Mouse (Mus musculus) MEL (cell line): Measurements from ENCODE around the gene Pcp4. TPM values are rescaled to one million over a fixed set of nuclear protein-coding genes. Genes with fewer than 3 reads are reported as not detected.

ENCODE experiments used
- DNase-seq: peaks from one replicate; pipeline ENCODE4 v3.0.0; 2011; ENCODE audit warnings: low read depth, low spot score
- H3K27ac ChIP-seq: 2 replicates; pipeline ENCODE4 v1.5.1; 2012; ENCODE audit warnings: low read depth, mild to moderate bottlenecking, control low read depth, low read length, moderate library complexity; ENCODE audit not compliant: control insufficient read depth
- H3K27me3 ChIP-seq, 2 experiments: fragments of 150-350 bp in 1 of 2; sonication (generic) in 1 of 2; 2 replicates each; pipeline ENCODE4 v1.6.1; 2012; ENCODE audit warnings: low read length in 2 of 2, mild to moderate bottlenecking in 2 of 2, improper control_type of control experiment in 1 of 2, moderate library complexity in 1 of 2; ENCODE audit not compliant: insufficient read depth in 2 of 2, control insufficient read depth in 1 of 2
- H3K36me3 ChIP-seq, 2 experiments: 2 replicates each; pipeline ENCODE4 v1.6.1; 2012 to 2014; ENCODE audit warnings: low read length in 2 of 2, improper control_type of control experiment in 1 of 2, inconsistent platforms in 1 of 2, mild to moderate bottlenecking in 1 of 2; ENCODE audit not compliant: insufficient read depth in 2 of 2, control insufficient read depth in 1 of 2
- H3K4me1 ChIP-seq, 2 experiments: fragments of 150-350 bp in 1 of 2; sonication (generic) in 1 of 2; 2 replicates each; pipeline ENCODE4 v1.6.1; 2012; ENCODE audit warnings: low read length in 2 of 2, improper control_type of control experiment in 1 of 2, mild to moderate bottlenecking in 1 of 2; ENCODE audit not compliant: insufficient read depth in 2 of 2, control insufficient read depth in 1 of 2
- H3K4me3 ChIP-seq, 2 experiments: fragments of 150-350 bp in 1 of 2; sonication (generic) in 1 of 2; 2 replicates each; pipeline ENCODE4 v1.5.1; 2012; ENCODE audit warnings: low read depth in 2 of 2, low read length in 2 of 2, mild to moderate bottlenecking in 2 of 2, moderate library complexity in 2 of 2, control low read depth in 1 of 2, improper control_type of control experiment in 1 of 2; ENCODE audit not compliant: control insufficient read depth in 1 of 2, insufficient read depth in 1 of 2
- H3K79me2 ChIP-seq: 2 replicates; pipeline ENCODE4 v1.6.1; 2012; ENCODE audit warnings: mild to moderate bottlenecking, low read length, moderate library complexity; ENCODE audit not compliant: control insufficient read depth, poor library complexity, insufficient read depth
- H3K9ac ChIP-seq: 2 replicates; pipeline ENCODE4 v1.6.1; 2012; ENCODE audit warnings: low read depth, mild to moderate bottlenecking, control low read depth, low read length, moderate library complexity; ENCODE audit not compliant: control insufficient read depth, poor library complexity, severe bottlenecking
- H3K9me3 ChIP-seq: fragments of 150-350 bp; sonication (generic); replicated peaks from 2 replicates; pipeline ENCODE4 v1.6.1; 2012; ENCODE audit warnings: mild to moderate bottlenecking, low read length, improper control_type of control experiment, moderate library complexity; ENCODE audit not compliant: insufficient read depth
- CHD2 ChIP-seq: IDR thresholded peaks from 2 replicates; pipeline ENCODE4 v1.6.1; 2011; ENCODE audit warnings: low read length, improper control_type of control experiment
- EP300 ChIP-seq, 2 experiments: IDR thresholded peaks; 2 replicates each; pipeline ENCODE4 v1.6.1; 2011; ENCODE audit warnings: improper control_type of control experiment in 2 of 2, low read length in 2 of 2, low read depth in 1 of 2, mild to moderate bottlenecking in 1 of 2
- GABPA ChIP-seq: IDR thresholded peaks from 2 replicates; pipeline ENCODE4 v1.6.1; 2012; ENCODE audit warnings: low read depth, mild to moderate bottlenecking, inconsistent platforms, low read length, improper control_type of control experiment, moderate library complexity
- GATA1 ChIP-seq: IDR thresholded peaks from 2 replicates; pipeline ENCODE4 v1.6.1; 2011; ENCODE audit warnings: low read depth, low read length, improper control_type of control experiment
- HCFC1 ChIP-seq: IDR thresholded peaks from 2 replicates; pipeline ENCODE4 v1.6.1; 2012; ENCODE audit warnings: low read depth, mild to moderate bottlenecking, inconsistent platforms, low read length, improper control_type of control experiment, moderate library complexity
- JUND ChIP-seq: IDR thresholded peaks from 2 replicates; pipeline ENCODE4 v1.6.1; 2011; ENCODE audit warnings: low read depth, mild to moderate bottlenecking, improper control_type of control experiment, low read length
- MXI1 ChIP-seq: IDR thresholded peaks from 2 replicates; pipeline ENCODE4 v1.6.1; 2011; ENCODE audit warnings: mild to moderate bottlenecking, low read depth, low read length, improper control_type of control experiment
- MYC ChIP-seq: IDR thresholded peaks from 2 replicates; pipeline ENCODE4 v1.6.1; 2011; ENCODE audit warnings: low read depth, mild to moderate bottlenecking, low read length, improper control_type of control experiment, moderate library complexity
- NELFE ChIP-seq: IDR thresholded peaks from 2 replicates; pipeline ENCODE4 v1.6.1; 2011; ENCODE audit warnings: low read depth, low read length, improper control_type of control experiment
- POLR2A ChIP-seq, 2 experiments: IDR thresholded peaks; 2 replicates each; pipeline ENCODE4 v1.6.1; 2011 to 2012; ENCODE audit warnings: low read length in 2 of 2, mild to moderate bottlenecking in 2 of 2, control low read depth in 1 of 2, improper control_type of control experiment in 1 of 2, low read depth in 1 of 2, moderate library complexity in 1 of 2; ENCODE audit not compliant: control insufficient read depth in 1 of 2, insufficient read depth in 1 of 2, poor library complexity in 1 of 2
- POLR2AphosphoS2 ChIP-seq: IDR thresholded peaks from 2 replicates; pipeline ENCODE4 v1.6.1; 2011; ENCODE audit warnings: low read length, improper control_type of control experiment
- POLR2AphosphoS5 ChIP-seq: IDR thresholded peaks from 2 replicates; pipeline ENCODE4 v1.6.1; 2012; ENCODE audit warnings: low read depth, borderline replicate concordance, mild to moderate bottlenecking, inconsistent platforms, low read length, moderate library complexity, mixed read lengths
- RCOR1 ChIP-seq: IDR thresholded peaks from 2 replicates; pipeline ENCODE4 v1.6.1; 2012; ENCODE audit warnings: low read depth, mild to moderate bottlenecking, inconsistent platforms, low read length, improper control_type of control experiment
- SIN3A ChIP-seq: IDR thresholded peaks from 2 replicates; pipeline ENCODE4 v1.6.1; 2012; ENCODE audit warnings: low read length, improper control_type of control experiment, inconsistent platforms
- SMC3 ChIP-seq: IDR thresholded peaks from 2 replicates; pipeline ENCODE4 v1.6.1; 2011; ENCODE audit warnings: low read depth, low read length, improper control_type of control experiment
- TAL1 ChIP-seq: IDR thresholded peaks from 2 replicates; pipeline ENCODE4 v1.6.1; 2012; ENCODE audit warnings: mild to moderate bottlenecking, inconsistent platforms, low read length, moderate library complexity, mixed read lengths
- TBP ChIP-seq: IDR thresholded peaks from 2 replicates; pipeline ENCODE4 v1.8.0; 2011; ENCODE audit warnings: low read depth, low read length, improper control_type of control experiment
- USF1 ChIP-seq: IDR thresholded peaks from 2 replicates; pipeline ENCODE4 v1.6.1; 2014; ENCODE audit warnings: low read depth, mild to moderate bottlenecking, inconsistent platforms, low read length, improper control_type of control experiment, moderate library complexity
- USF2 ChIP-seq, 2 experiments: IDR thresholded peaks; 2 replicates each; pipeline ENCODE4 v1.6.1; 2011 to 2012; ENCODE audit warnings: improper control_type of control experiment in 2 of 2, low read length in 2 of 2, borderline replicate concordance in 1 of 2, inconsistent platforms in 1 of 2, low read depth in 1 of 2, mild to moderate bottlenecking in 1 of 2; ENCODE audit not compliant: insufficient read depth in 1 of 2
- ZC3H11A ChIP-seq: IDR thresholded peaks from 2 replicates; pipeline ENCODE4 v1.6.1; 2012; ENCODE audit warnings: low read depth, mild to moderate bottlenecking, inconsistent platforms, low read length, improper control_type of control experiment
- ZKSCAN1 ChIP-seq: IDR thresholded peaks from 2 replicates; pipeline ENCODE4 v1.6.1; 2012; ENCODE audit warnings: low read depth, mild to moderate bottlenecking, inconsistent platforms, low read length, improper control_type of control experiment, moderate library complexity
- ZMIZ1 ChIP-seq: IDR thresholded peaks from 2 replicates; pipeline ENCODE4 v1.6.1; 2012; ENCODE audit warnings: low read depth, mild to moderate bottlenecking, inconsistent platforms, low read length, improper control_type of control experiment, moderate library complexity
- ZNF384 ChIP-seq: IDR thresholded peaks from 2 replicates; pipeline ENCODE4 v1.6.1; 2012; ENCODE audit warnings: low read depth, mild to moderate bottlenecking, inconsistent platforms, low read length, improper control_type of control experiment
- polyA plus RNA-seq, 2 experiments: library from polyadenylated mRNA; stranded (reverse) in 1 of 2; unstranded in 1 of 2; fragments of >175 nt in 1 of 2; fragments of >200 nt in 1 of 2; gene quantifications; 2 replicates each; pipeline versions ENCODE4 v1.2.1 to v1.2.4; 2012; ENCODE audit warnings: low replicate concordance in 2 of 2, low read depth in 1 of 2; ENCODE audit not compliant: insufficient read length in 2 of 2, insufficient read depth in 1 of 2, missing spikeins in 1 of 2
- total RNA-seq: library from RNA; depleted of rRNA; stranded (reverse); fragments of 300-350 nt; gene quantifications from 2 replicates; pipeline ENCODE4 v1.2.3, GENCODE M21; 2012

Pcp4 gene
- total and polyA plus RNA-seq, 3 experiments: not detected

DNA sequence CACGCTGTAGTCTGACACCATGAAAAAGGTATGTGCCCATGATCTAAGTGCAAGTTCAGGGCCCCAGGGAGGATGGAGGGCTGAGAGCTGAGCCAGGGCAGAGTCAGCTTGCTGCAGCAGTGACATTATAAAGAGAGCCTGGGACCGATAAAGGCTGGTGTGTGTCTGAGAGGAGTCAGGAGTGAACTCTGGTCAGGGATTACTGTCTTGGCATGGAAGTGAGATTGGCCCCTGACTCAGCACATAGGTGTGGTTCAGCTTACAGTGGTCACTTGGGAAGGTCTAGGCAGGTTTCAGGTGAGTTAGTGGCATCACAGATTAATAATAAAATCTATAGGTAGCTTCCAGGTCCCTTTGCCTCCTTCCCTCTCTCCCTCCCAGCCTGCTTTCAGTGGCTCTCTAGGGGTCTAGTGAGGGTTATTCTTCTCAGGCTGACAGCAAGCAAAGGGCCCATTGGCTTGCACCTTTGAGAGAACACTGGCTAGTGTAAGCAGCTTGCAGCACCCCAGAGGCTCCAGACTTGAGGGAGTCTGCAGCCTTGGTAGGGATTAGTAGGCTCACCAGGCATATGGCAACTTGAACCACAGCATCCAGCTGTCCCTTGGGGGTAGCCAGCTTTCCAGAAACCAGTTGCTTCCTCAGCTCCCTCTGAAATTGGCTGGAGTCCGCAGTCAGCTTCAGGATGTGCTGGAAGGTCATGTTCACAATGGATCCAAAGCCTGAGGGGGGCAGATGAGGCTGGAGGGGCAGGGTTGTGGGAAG is 33.2 kb upstream of the Pcp4 start:
- H3K27ac ChIP-seq: no peak overlapping the region
- H3K4me1 ChIP-seq: no peaks in the 10 kb centered on the region
- H3K27me3 ChIP-seq: no peaks in the 10 kb centered on the region
- TF ChIP-seq ZKSCAN1 (no peak), CHD2 (no peak), POLR2A (IDR thresholded peaks at IDR 0.05; ENCODE audit: control insufficient read depth in 1 of 2, insufficient read depth in 1 of 2, low read depth in 1 of 2, low read length in 2 of 2, poor library complexity in 1 of 2) (no peak), GATA1 (no peak), MXI1 (no peak), ZC3H11A (no peak), POLR2AphosphoS2 (no peak), MYC (no peak), TAL1 (no peak), USF2 (IDR thresholded peaks at IDR 0.05; ENCODE audit: borderline replicate concordance in 1 of 2, insufficient read depth in 1 of 2, low read depth in 1 of 2, low read length in 2 of 2) (no peak), HCFC1 (no peak), POLR2AphosphoS5 (no peak)
- no peaks in the 10 kb centered on the region for H3K79me2 ChIP-seq
- no peak overlapping the region for H3K9ac ChIP-seq
- H3K9me3 ChIP-seq: no peaks in the 10 kb centered on the region
- DNase-seq: no peak
- no peak overlapping the region for H3K4me3 ChIP-seq
- H3K36me3 ChIP-seq: no peaks in the 10 kb centered on the region

DNA sequence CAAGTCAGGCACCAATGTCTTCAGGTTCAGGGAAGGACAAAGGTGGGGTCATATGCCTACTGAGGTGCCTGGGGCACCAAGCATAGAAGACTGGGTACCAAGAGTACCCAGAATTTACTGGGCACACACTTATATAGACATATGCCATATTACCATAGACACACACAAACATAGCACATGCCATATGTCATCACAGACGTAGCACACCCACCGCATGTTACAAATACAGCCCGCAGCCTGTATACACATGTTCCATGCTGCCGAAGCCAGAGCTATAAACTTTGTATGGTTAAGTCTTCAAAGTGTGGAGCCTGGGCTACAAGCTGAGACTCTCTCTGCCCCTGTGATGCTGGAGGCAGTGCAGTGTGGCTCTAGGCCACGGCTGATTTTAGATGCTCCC is 28.5 kb upstream of the Pcp4 start:
- no peaks in the 10 kb centered on the region for H3K79me2 ChIP-seq
- H3K4me1 ChIP-seq: no peaks in the 10 kb centered on the region
- H3K9ac ChIP-seq: no peak overlapping the region
- no peaks in the 10 kb centered on the region for H3K27me3 ChIP-seq
- H3K27ac ChIP-seq: no peak overlapping the region
- no peak for DNase-seq
- TF ChIP-seq GABPA: no peak
- no peak overlapping the region for H3K4me3 ChIP-seq
- H3K36me3 ChIP-seq: no peaks in the 10 kb centered on the region
- H3K9me3 ChIP-seq: no peaks in the 10 kb centered on the region

DNA sequence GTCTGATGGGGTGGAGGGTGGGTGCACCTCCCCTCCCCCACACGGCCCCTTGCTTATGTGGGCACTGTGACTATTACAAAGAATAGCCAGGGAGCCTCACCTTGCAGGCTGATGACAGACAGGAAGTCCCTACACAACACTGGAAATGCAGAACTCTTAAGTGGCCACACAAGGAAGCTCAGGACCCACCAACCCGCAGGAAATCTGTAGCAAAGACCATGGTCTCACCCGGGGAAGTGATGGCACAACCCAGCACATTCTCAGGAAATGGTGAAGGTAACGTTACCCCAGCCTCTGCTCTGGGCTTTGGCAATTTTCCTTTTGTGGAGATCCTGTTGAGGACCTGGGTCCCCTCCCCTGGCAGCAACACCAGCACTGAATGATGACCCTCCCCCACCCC is 27.7 kb upstream of the Pcp4 start:
- no peaks in the 10 kb centered on the region for H3K27me3 ChIP-seq
- no peak for DNase-seq
- H3K27ac ChIP-seq: no peak overlapping the region
- H3K79me2 ChIP-seq: no peaks in the 10 kb centered on the region
- no peaks in the 10 kb centered on the region for H3K36me3 ChIP-seq
- H3K9ac ChIP-seq: no peak overlapping the region
- no peaks in the 10 kb centered on the region for H3K4me1 ChIP-seq
- H3K4me3 ChIP-seq: no peak overlapping the region
- TF ChIP-seq RCOR1 (no peak), TBP (no peak), SIN3A (no peak), ZMIZ1 (no peak), EP300 (IDR thresholded peaks at IDR 0.05; ENCODE audit: low read depth in 1 of 2, low read length in 2 of 2) (no peak), NELFE (no peak), MYC (no peak), ZNF384 (no peak), JUND (no peak), USF1 (no peak), SMC3 (no peak)
- no peaks in the 10 kb centered on the region for H3K9me3 ChIP-seq
